Mouse (Mus musculus) small intestine, adult 2 months (tissue): ENCODE results near the gene Olfr824. TPM values are rescaled to one million over a fixed set of nuclear protein-coding genes. Genes with fewer than 3 reads are reported as not detected.
"Not testable (repeated sequence)": the region's sequence is repeated elsewhere in the genome, so short reads cannot be mapped to it uniquely, and the experiment has no call there.

Experiments
- H3K27ac ChIP-seq: fragments of 200-500 bp; 2 replicates; pipeline ENCODE4 v1.5.1; 2012; ENCODE audit warnings: low read depth, low read length, control low read depth, inconsistent platforms; ENCODE audit not compliant: insufficient read depth
- H3K27me3 ChIP-seq: fragments of 200-500 bp; 2 replicates; pipeline ENCODE4 v1.6.1; 2012; ENCODE audit warnings: mild to moderate bottlenecking, moderate library complexity, low read length, inconsistent platforms; ENCODE audit not compliant: control insufficient read depth, insufficient read depth
- H3K36me3 ChIP-seq: fragments of 200-500 bp; 2 replicates; pipeline ENCODE4 v1.6.1; 2012; ENCODE audit warnings: mild to moderate bottlenecking, low read length, control low read depth, inconsistent platforms; ENCODE audit not compliant: control insufficient read depth, insufficient read depth
- H3K4me1 ChIP-seq: fragments of 200-500 bp; 2 replicates; pipeline ENCODE4 v1.6.1; 2012; ENCODE audit warnings: low read length, inconsistent platforms, mixed read lengths; ENCODE audit not compliant: control insufficient read depth, insufficient read depth, insufficient read length
- H3K4me3 ChIP-seq: fragments of 200-500 bp; 2 replicates; pipeline ENCODE4 v1.5.1; 2012; ENCODE audit warnings: low read depth, mild to moderate bottlenecking, control low read depth, inconsistent platforms, low read length, moderate library complexity
- CTCF ChIP-seq: fragments of 200-500 bp; IDR thresholded peaks from 2 replicates; pipeline ENCODE4 v1.5.1; 2012; ENCODE audit warnings: low read depth, mild to moderate bottlenecking, control low read depth, inconsistent platforms, low read length, moderate library complexity, mixed read lengths; ENCODE audit not compliant: insufficient replicate concordance, insufficient read length; ENCODE audit errors: extremely low read depth
- POLR2A ChIP-seq: fragments of 200-500 bp; IDR thresholded peaks from 2 replicates; pipeline ENCODE4 v1.6.1; 2012; ENCODE audit warnings: low read depth, mild to moderate bottlenecking, control low read depth, inconsistent platforms, low read length, moderate library complexity
- WGBS: fragments of 180-500 bp; shearing (Covaris S2); methylation state at CpG from one replicate; pipeline ENCODE4 v1.1.7; 2018; 5-methylcytosine and 5-hydroxymethylcytosine counted together
- polyA plus RNA-seq: library from polyadenylated mRNA; depleted of rRNA; stranded (reverse); fragments of >200 nt; gene quantifications from 2 replicates; pipeline ENCODE4 v1.2.3, GENCODE M21; 2012; rRNA removed

Olfr824 gene
- not detected in 2 replicates for polyA plus RNA-seq

DNA sequence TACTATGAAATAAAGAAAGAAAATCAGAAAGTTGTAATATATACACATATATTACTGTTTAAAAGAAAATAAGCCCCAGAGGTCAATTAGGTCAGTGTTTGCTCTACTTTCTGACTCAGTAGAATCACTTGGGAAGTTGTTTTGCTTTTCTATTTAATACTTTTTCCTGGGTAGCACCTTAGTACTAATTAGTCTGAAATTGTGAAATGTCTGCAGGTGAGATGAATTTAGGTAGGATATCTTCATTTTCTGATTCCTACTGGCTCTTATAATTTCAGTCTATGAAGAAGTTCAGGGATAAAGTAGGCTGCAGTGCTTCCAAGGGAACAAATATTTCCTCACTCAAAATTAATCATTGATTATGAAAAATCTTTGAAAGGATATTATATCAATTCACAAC is at the start of gene Olfr824:
Olfr824 (minus strand) TSS at position 101 of the 400 bp plus-strand sequence.
- not testable (repeated sequence) for H3K4me1 ChIP-seq, H3K27me3 ChIP-seq, H3K4me3 ChIP-seq, H3K27ac ChIP-seq, H3K36me3 ChIP-seq

DNA sequence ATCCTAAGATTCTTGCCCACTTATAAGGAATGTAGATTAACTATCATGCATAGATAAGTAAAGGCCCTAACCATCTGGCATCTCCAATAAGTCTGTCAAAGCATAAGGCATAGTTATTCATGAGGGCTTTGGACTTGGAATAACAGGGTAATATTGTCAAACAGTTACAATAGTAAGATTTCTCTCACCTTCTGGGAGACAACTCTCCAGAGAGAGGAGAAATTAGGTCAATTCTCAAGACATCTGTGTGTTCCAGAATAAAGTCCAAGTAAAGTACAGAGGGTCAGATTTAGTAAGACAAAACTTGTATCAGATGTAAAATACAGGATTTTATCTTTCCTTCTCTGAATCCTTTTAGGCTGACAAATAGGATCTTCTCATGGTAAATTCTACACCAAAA is 36.9 kb upstream of the Olfr824 start, which contains the start of gene Olfr825:
Olfr825 (minus strand) TSS at position 101 of the 400 bp plus-strand sequence.
- Histone ChIP-seq H3K4me3 (no peak within 1 kb of the TSS), H3K4me1 (no peaks in the 10 kb centered on the region), H3K27me3 (no peaks in the 10 kb centered on the region), H3K36me3 (no peaks in the 10 kb centered on the region), H3K27ac (no peak within 1 kb of the TSS)
- no peak for TF ChIP-seq CTCF
- no peak for TF ChIP-seq POLR2A

DNA sequence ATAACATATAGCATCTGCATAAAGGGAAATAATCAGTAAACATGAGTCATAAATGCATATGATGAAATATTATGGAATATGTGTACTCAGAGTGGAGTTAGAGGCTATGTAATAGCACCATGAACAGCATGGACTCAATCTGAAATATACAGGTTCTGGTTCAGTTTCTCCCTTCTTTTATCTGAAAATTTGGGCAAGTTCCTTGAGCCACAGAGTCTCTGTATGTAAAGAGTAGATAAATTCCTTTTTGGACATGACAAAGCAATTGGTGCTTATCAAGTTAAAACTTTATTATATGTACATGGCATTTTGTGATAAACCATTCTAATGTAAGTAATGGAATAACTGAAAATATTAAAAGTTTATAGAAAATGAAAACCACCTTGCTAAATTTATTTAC is 35.4 kb upstream of the Olfr824 start:
- no peaks in the 10 kb centered on the region for H3K27me3 ChIP-seq
- TF ChIP-seq CTCF, result no peak
- TF ChIP-seq POLR2A, result no peak

DNA sequence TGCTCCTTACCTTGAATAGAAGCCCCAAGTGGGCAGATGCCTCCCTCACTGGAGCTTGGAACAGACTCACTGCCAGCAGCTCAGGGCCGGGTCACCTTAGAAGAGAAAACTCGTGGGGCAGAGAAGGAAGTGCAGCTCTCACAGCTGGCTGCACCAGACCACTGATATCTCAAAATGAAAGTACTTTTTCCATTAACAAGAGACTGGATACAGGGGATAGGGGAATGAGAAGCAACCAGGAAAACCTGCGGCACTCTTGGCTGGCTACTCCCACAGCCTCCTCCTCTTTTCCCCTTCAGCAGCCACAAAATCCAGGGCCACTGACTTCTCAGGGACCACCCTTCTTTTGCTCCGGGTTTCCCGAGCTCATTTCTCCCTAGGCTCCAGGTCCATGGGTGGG is 14.3 kb upstream of the Olfr824 start:
- WGBS, result 71% methylated on average over 5 of the region's 5 CpGs
- H3K4me3 ChIP-seq, result no peak overlapping the region
- H3K4me1 ChIP-seq, result no peaks in the 10 kb centered on the region
- H3K27ac ChIP-seq, result no peak overlapping the region
- H3K27me3 ChIP-seq, result no peaks in the 10 kb centered on the region
- TF ChIP-seq CTCF (no peak), POLR2A (no peak)
- no peaks in the 10 kb centered on the region for H3K36me3 ChIP-seq

More for the DNA sequence above, 35.4 kb upstream of the Olfr824 start:
- no peaks in the 10 kb centered on the region for H3K36me3 ChIP-seq
- no peak overlapping the region for H3K4me3 ChIP-seq
- H3K27ac ChIP-seq, result no peak overlapping the region
- no peaks in the 10 kb centered on the region for H3K4me1 ChIP-seq

DNA sequence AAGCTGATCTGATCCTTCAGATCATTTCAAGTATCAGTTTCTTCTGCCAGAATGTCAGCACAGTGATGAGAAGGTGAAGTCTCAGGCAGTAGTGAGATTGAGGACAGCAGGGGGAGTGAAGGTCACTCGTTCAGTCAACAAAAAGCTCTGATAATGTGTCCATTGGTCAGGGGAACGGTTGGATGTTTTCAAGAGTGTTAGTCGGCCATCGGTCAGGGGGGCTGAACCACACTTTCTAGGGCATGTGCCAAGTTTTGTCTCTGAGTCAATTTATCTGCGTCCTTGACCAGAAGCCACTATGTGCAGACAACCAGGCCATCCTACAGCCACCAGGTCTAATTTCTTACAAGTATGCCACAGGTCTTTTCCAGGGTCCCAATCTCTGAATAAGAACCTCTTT is 12.7 kb upstream of the Olfr824 start:
- not testable (repeated sequence) for H3K4me3 ChIP-seq, H3K27ac ChIP-seq, H3K27me3 ChIP-seq, H3K4me1 ChIP-seq, H3K36me3 ChIP-seq
- whole genome bisulfite sequencing, result 73% methylated on average over 5 of the region's 5 CpGs

DNA sequence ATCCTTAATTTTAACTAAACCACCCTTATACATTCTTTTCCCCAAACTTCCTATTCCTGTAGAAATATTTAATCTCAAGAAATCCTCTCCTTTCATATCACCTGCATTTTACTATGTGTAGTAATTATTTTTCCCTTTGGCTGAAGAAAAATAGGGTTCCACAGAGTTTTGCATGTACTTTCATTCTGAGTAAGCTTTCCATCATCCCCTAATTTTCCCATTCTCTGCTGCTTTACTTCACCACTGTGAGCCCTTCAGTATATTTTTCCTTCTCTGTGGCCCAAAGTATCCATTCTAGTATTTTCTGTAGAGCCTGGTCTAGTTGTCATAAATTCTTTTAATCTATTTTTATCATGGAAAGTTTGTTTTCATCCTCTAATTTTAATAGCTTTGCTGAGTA is 5.0 kb upstream of the Olfr824 start:
- no peaks in the 10 kb centered on the region for H3K36me3 ChIP-seq
- H3K4me3 ChIP-seq, result no peak overlapping the region
- no peaks in the 10 kb centered on the region for H3K4me1 ChIP-seq
- TF ChIP-seq CTCF, result no peak
- no peak for TF ChIP-seq POLR2A
- H3K27ac ChIP-seq, result no peak overlapping the region
- no peaks in the 10 kb centered on the region for H3K27me3 ChIP-seq

DNA sequence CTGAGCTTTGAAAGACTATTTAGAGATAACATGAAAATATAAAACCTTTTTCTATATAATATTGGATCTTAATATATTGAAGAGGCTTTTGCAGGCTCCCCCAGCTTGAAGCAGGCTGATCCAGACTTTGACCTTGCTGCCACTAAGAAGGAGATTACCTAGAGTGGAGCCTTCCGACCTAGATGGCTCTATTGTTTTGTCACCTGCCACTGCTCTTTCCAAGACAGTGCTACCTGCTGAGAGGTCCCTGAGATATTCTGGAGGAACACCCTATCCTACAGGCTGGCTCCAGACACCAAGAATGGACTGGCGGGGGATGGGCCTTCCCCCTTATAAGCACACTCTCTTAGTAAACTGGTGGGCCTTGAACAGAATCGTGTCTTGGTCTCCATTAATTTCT is 13.8 kb downstream of the Olfr824 start:
- not testable (repeated sequence) for H3K27me3 ChIP-seq, H3K4me3 ChIP-seq, H3K36me3 ChIP-seq, H3K27ac ChIP-seq, H3K4me1 ChIP-seq
- 70% methylated on average over 3 of the region's 3 CpGs for WGBS

DNA sequence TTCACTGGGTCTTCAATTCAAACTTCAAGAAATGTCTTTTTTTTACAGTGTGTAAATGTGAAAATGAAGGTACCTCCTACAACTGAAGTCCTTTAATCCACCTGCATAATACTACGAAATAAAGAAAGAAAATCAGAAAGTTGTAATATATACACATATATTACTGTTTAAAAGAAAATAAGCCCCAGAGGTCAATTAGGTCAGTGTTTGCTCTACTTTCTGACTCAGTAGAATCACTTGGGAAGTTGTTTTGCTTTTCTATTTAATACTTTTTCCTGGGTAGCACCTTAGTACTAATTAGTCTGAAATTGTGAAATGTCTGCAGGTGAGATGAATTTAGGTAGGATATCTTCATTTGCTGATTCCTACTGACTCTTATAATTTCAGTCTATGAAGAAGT is 14.5 kb downstream of the Olfr824 start, which contains the start of gene Olfr823:
Olfr823 (minus strand) TSS at position 101 of the 400 bp plus-strand sequence.
- not testable (repeated sequence) for H3K36me3 ChIP-seq, H3K27ac ChIP-seq, H3K4me3 ChIP-seq, H3K27me3 ChIP-seq, H3K4me1 ChIP-seq
- WGBS, result 71% methylated on average over 1 of the region's 1 CpGs
